Mouse (Mus musculus): ENCODE measurements around the gene Ell. TPM values are rescaled to one million over a fixed set of nuclear protein-coding genes. Genes with fewer than 3 reads are reported as not detected.

Gene Ell
- total RNA-seq, 1 experiment from 2014 or later: 22.4 TPM

Other genes starting within 250 kb of the Ell start
- 49.2 and 71.3 TPM in 2 replicates for gene Ddx49, start 237.0 kb upstream of the Ell start, total RNA-seq (2021)
- 215 and 222 TPM in 2 replicates for gene Cope, start 236.9 kb upstream of the Ell start, total RNA-seq (2021)
- gene Cers1, start 223.7 kb upstream of the Ell start, total RNA-seq (2021): 1.9 and 2.9 TPM in 2 replicates
- gene Gdf1, start 209.6 kb upstream of the Ell start, total RNA-seq (2021): 0.41 and 1.2 TPM in 2 replicates
- gene Upf1, start 186.2 kb upstream of the Ell start, total RNA-seq (2021): 64.0 and 64.4 TPM in 2 replicates
- 1.4 TPM in 1 of 2 replicates, not detected in the other for gene Comp, start 165.9 kb upstream of the Ell start, total RNA-seq (2021)
- gene Crtc1, start 99.9 kb upstream of the Ell start, total RNA-seq (2021): 19.4 and 20.6 TPM in 2 replicates
- 15.7 and 16.3 TPM in 2 replicates for gene Klhl26, start 62.5 kb upstream of the Ell start, total RNA-seq (2021)
- gene Tmem59l, start 52.1 kb upstream of the Ell start, total RNA-seq (2021): 4.6 and 5.6 TPM in 2 replicates
- gene Crlf1, start 46.3 kb upstream of the Ell start, total RNA-seq (2021): not detected in 2 replicates
- 116 and 123 TPM in 2 replicates for gene Rex1bd, start 32.7 kb upstream of the Ell start, total RNA-seq (2021)
- gene Uba52, start 28.7 kb upstream of the Ell start, total RNA-seq (2021): 1,600 and 1,776 TPM in 2 replicates
- gene Fkbp8, start 11.7 kb upstream of the Ell start, total RNA-seq (2021): 235 and 252 TPM in 2 replicates
- gene Kxd1, start 11.5 kb upstream of the Ell start, total RNA-seq (2021): 78.9 and 83.1 TPM in 2 replicates
- 77.2 and 84.7 TPM in 2 replicates for gene Isyna1, start 54.9 kb downstream of the Ell start, total RNA-seq (2021)
- 84.4 and 102 TPM in 2 replicates for gene Ssbp4, start 69.4 kb downstream of the Ell start, total RNA-seq (2021)
- 1.6 and 2.0 TPM in 2 replicates for gene Lrrc25, start 76.7 kb downstream of the Ell start, total RNA-seq (2021)
- gene Gdf15, start 93.0 kb downstream of the Ell start, total RNA-seq (2021): 0.79 and 1.0 TPM in 2 replicates
- gene Pgpep1, start 120.9 kb downstream of the Ell start, total RNA-seq (2021): 73.1 and 86.5 TPM in 2 replicates
- 76.0 and 78.6 TPM in 2 replicates for gene Lsm4, start 133.8 kb downstream of the Ell start, total RNA-seq (2021)
- 165 and 174 TPM in 2 replicates for gene Jund, start 159.5 kb downstream of the Ell start, total RNA-seq (2021)
- 0.11 and 0.19 TPM in 2 replicates for gene Iqcn, start 164.0 kb downstream of the Ell start, total RNA-seq (2021)
- gene Gm3336, start 179.1 kb downstream of the Ell start, total RNA-seq (2021): 0.70 TPM in 1 of 2 replicates, not detected in the other
- gene Pde4c, start 184.3 kb downstream of the Ell start, total RNA-seq (2021): 1.9 TPM in 2 replicates
- 56.2 and 75.1 TPM in 2 replicates for gene Rab3a, start 215.2 kb downstream of the Ell start, total RNA-seq (2021)
- gene Mpv17l2, start 221.5 kb downstream of the Ell start, total RNA-seq (2021): 113 and 123 TPM in 2 replicates
- 35.4 and 44.0 TPM in 2 replicates for gene Pik3r2, start 237.3 kb downstream of the Ell start, total RNA-seq (2021)